Mouse (Mus musculus): ENCODE results near the gene Fbxw15. TPM values are rescaled to one million over a fixed set of nuclear protein-coding genes. Genes with fewer than 3 reads are reported as not detected.
"Not testable (repeated sequence)": the region's sequence is repeated elsewhere in the genome, so short reads cannot be mapped to it uniquely, and the experiment has no call there.

Gene Fbxw15
- total RNA-seq (2021) (not detected), polyA plus RNA-seq (2012; rRNA removed) (not detected in 2 replicates)
- long read RNA-seq: 0 reads

GRCm38 (mm10) chr9:109568162-109568561 is at the start of gene Fbxw15:
Fbxw15 (minus strand) TSS chr9:109568262.
- H3K9ac ChIP-seq (ENCODE audit: low read depth, low read length); H3K79me2 ChIP-seq (replicated peaks; ENCODE audit: control insufficient read depth, insufficient read depth, low read length); intact Hi-C loops (cut with DNase I); H3K27ac ChIP-seq; H3K27me3 ChIP-seq (ENCODE audit: control insufficient read depth, insufficient read depth, low read length); H3K36me3 ChIP-seq (ENCODE audit: control insufficient read depth, insufficient read depth, low read length); DNase-seq; H3K4me1 ChIP-seq (ENCODE audit: control insufficient read depth, insufficient read depth, low read length); H3K4me3 ChIP-seq: not testable (repeated sequence)
- 78% methylated on average over 4 of the region's 4 CpGs for WGBS

- intact Hi-C loops (cut with DNase I); H3K9ac ChIP-seq (ENCODE audit: low read depth, low read length); H3K79me2 ChIP-seq (replicated peaks; ENCODE audit: control insufficient read depth, insufficient read depth, low read length); H3K4me1 ChIP-seq (ENCODE audit: control insufficient read depth, insufficient read depth, low read length); H3K27ac ChIP-seq; H3K4me3 ChIP-seq; H3K27me3 ChIP-seq (ENCODE audit: control insufficient read depth, insufficient read depth, low read length); H3K36me3 ChIP-seq (ENCODE audit: control insufficient read depth, insufficient read depth, low read length); DNase-seq: not testable (repeated sequence)
- TF ChIP-seq CTCF (IDR thresholded peaks at IDR 0.05): 0 out of 2 replicates have a peak, but pooled peaks have one; percentile 16
- WGBS: 36% methylated on average over 5 of the region's 5 CpGs
Measured at GRCm38 (mm10) chr9:109606837-109607236, 38.8 kb upstream of the Fbxw15 start.

- H3K79me2 ChIP-seq (replicated peaks; ENCODE audit: control insufficient read depth, insufficient read depth, low read length); H3K4me3 ChIP-seq; H3K4me1 ChIP-seq (ENCODE audit: control insufficient read depth, insufficient read depth, low read length); H3K27me3 ChIP-seq (ENCODE audit: control insufficient read depth, insufficient read depth, low read length); intact Hi-C loops (cut with DNase I); H3K36me3 ChIP-seq (ENCODE audit: control insufficient read depth, insufficient read depth, low read length); H3K9ac ChIP-seq (ENCODE audit: low read depth, low read length); DNase-seq; H3K27ac ChIP-seq: not testable (repeated sequence)
- peak; percentile 32 for TF ChIP-seq CTCF (IDR thresholded peaks at IDR 0.05)
- 47% methylated on average over 2 of the region's 2 CpGs for WGBS
Measured at GRCm38 (mm10) chr9:109602128-109602527, 34.1 kb upstream of the Fbxw15 start.

- Histone ChIP-seq H3K79me2 (replicated peaks; ENCODE audit: control insufficient read depth, insufficient read depth, low read length) (no peaks in the 10 kb centered on the region), H3K27ac (no peak overlapping the region), H3K36me3 (ENCODE audit: control insufficient read depth, insufficient read depth, low read length) (no peaks in the 10 kb centered on the region), H3K27me3 (ENCODE audit: control insufficient read depth, insufficient read depth, low read length) (no peaks in the 10 kb centered on the region), H3K4me1 (ENCODE audit: control insufficient read depth, insufficient read depth, low read length) (no peaks in the 10 kb centered on the region), H3K4me3 (no peak overlapping the region), H3K9ac (ENCODE audit: low read depth, low read length) (no peak overlapping the region)
- DNase-seq: no peak
- intact Hi-C loops (cut with DNase I): no loop called here
- TF ChIP-seq EP300 (IDR thresholded peaks at IDR 0.05; ENCODE audit: insufficient read depth, low read depth, low read length) (no peak), POLR2A (IDR thresholded peaks at IDR 0.05; ENCODE audit: insufficient read depth, low read depth, low read length) (no peak), CTCF (IDR thresholded peaks at IDR 0.05) (no peak)
Measured at GRCm38 (mm10) chr9:109597226-109597625, 29.2 kb upstream of the Fbxw15 start.

- WGBS: 80% methylated on average over 2 of the region's 2 CpGs
- no peak for DNase-seq
- no peaks in the 10 kb centered on the region for H3K79me2 ChIP-seq (replicated peaks; ENCODE audit: control insufficient read depth, insufficient read depth, low read length)
- H3K4me1 ChIP-seq (ENCODE audit: control insufficient read depth, insufficient read depth, low read length): no peaks in the 10 kb centered on the region
- no peak overlapping the region for H3K27ac ChIP-seq
- H3K36me3 ChIP-seq (ENCODE audit: control insufficient read depth, insufficient read depth, low read length): no peaks in the 10 kb centered on the region
- intact Hi-C loops (cut with DNase I): no loop called here
- no peaks in the 10 kb centered on the region for H3K27me3 ChIP-seq (ENCODE audit: control insufficient read depth, insufficient read depth, low read length)
- no peak overlapping the region for H3K4me3 ChIP-seq
- no peak overlapping the region for H3K9ac ChIP-seq (ENCODE audit: low read depth, low read length)
- no peak for TF ChIP-seq EP300 (IDR thresholded peaks at IDR 0.05; ENCODE audit: insufficient read depth, low read depth, low read length)
- TF ChIP-seq POLR2A (IDR thresholded peaks at IDR 0.05; ENCODE audit: insufficient read depth, low read depth, low read length): no peak
- TF ChIP-seq CTCF (IDR thresholded peaks at IDR 0.05): no peak
Measured at GRCm38 (mm10) chr9:109594866-109595265, 26.8 kb upstream of the Fbxw15 start.

GRCm38 (mm10) chr9:109565546-109565945 is 2.5 kb downstream of the Fbxw15 start:
- Histone ChIP-seq H3K27ac (no peak overlapping the region), H3K4me3 (no peak overlapping the region), H3K4me1 (ENCODE audit: control insufficient read depth, insufficient read depth, low read length) (no peaks in the 10 kb centered on the region), H3K9ac (ENCODE audit: low read depth, low read length) (no peak overlapping the region), H3K36me3 (ENCODE audit: control insufficient read depth, insufficient read depth, low read length) (no peaks in the 10 kb centered on the region), H3K27me3 (ENCODE audit: control insufficient read depth, insufficient read depth, low read length) (no peaks in the 10 kb centered on the region), H3K79me2 (replicated peaks; ENCODE audit: control insufficient read depth, insufficient read depth, low read length) (no peaks in the 10 kb centered on the region)
- 74% methylated on average over 1 of the region's 1 CpGs for WGBS
- intact Hi-C loops (cut with DNase I): no loop called here
- DNase-seq: no peak
- TF ChIP-seq POLR2A (IDR thresholded peaks at IDR 0.05; ENCODE audit: insufficient read depth, low read depth, low read length): no peak
- no peak for TF ChIP-seq EP300 (IDR thresholded peaks at IDR 0.05; ENCODE audit: insufficient read depth, low read depth, low read length)
- TF ChIP-seq CTCF (IDR thresholded peaks at IDR 0.05): no peak

- H3K9ac ChIP-seq (ENCODE audit: low read depth, low read length); H3K4me3 ChIP-seq; H3K27me3 ChIP-seq (ENCODE audit: control insufficient read depth, insufficient read depth, low read length); H3K79me2 ChIP-seq (replicated peaks; ENCODE audit: control insufficient read depth, insufficient read depth, low read length); H3K4me1 ChIP-seq (ENCODE audit: control insufficient read depth, insufficient read depth, low read length); intact Hi-C loops (cut with DNase I); H3K27ac ChIP-seq; H3K36me3 ChIP-seq (ENCODE audit: control insufficient read depth, insufficient read depth, low read length); DNase-seq: not testable (repeated sequence)
Measured at GRCm38 (mm10) chr9:109562106-109562505, 6.0 kb downstream of the Fbxw15 start.

Measured in heart, adult 2 months (tissue).